ENCODE assay signal across 18 mouse cellular contexts in the genomic region with DNA sequence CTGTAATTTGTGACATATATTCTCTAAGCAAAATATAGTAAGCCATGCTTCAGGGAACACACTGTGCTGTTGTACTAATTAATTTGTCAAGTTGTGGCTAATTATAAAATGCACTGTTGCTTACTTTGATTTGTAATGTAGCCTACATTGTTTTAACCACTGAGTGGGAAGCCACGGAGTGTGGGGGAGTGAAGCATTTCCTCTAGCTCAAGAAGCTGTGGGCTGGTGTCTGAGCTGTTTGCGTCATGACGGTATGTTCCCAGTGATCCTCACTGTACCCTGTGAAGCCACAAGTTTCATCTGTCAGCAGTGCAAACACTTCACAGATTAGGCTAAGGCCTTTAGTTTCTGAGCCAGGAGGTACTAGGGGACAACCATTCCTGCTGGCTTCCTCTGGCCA.
A peak's percentile ranks its signal among the peaks of the same experiment; 100 is the strongest.
DNase-seq lines count a peak whose midpoint lies in the region; ATAC-seq and TF ChIP-seq lines count a peak whose summit lies in the region.
"Had no signal": no experiment of that assay in that cellular context is flagged by ENCODE, and none has a peak within 500 bp of the region (broad histone marks: within the 10 kb centered on the region; RNA-seq: fewer than 3 reads in every experiment).

No protein-coding gene starts in this region.

- 51% methylated on average over 3 of the region's 3 CpGs for WGBS in heart, embryonic 11.5 days (ENCODE audit: insufficient replicate concordance)

- no peaks in the 10 kb centered on the region for H3K36me3 ChIP-seq in heart, embryonic 11.5 days (ENCODE audit: control insufficient read depth, insufficient read depth, low read length)
- H3K36me3 ChIP-seq: embryonic facial prominence, embryonic 13.5 days; hindbrain, embryonic 10.5 days; midbrain, embryonic 12.5 days; neural tube, embryonic 12.5 days had no signal

- H3K9ac ChIP-seq in heart, embryonic 11.5 days (ENCODE audit: low read depth, low read length), result no peak overlapping the region
- H3K9ac ChIP-seq: embryonic facial prominence, embryonic 13.5 days; midbrain, embryonic 12.5 days; neural tube, embryonic 12.5 days had no signal

- no peak for TF ChIP-seq CTCF in left cerebral cortex, adult 2 months (IDR thresholded peaks at IDR 0.05)

- DNase-seq in heart, adult 11 months, result peak; percentile 44
- no peak for DNase-seq in heart, adult 8-10 months (ENCODE audit: low spot score)
- peak; percentile 56 to 70 for DNase-seq in left cerebral cortex, adult 18-20 months (ENCODE audit: low spot score in 2 of 2)
- no peak for DNase-seq in left cerebral cortex, postnatal 10 days (ENCODE audit: extremely low spot score in 1 of 2, low spot score in 2 of 2)
- peak; percentile 45 to 63 for DNase-seq in left cerebral cortex, adult 2 months (ENCODE audit: extremely low spot score in 1 of 2, low spot score in 2 of 2)
- DNase-seq in right cerebral cortex, postnatal 25 days, result peak; percentile 60
- DNase-seq: B cell, adult 2 months; cerebellum, adult 9-11 months; gastrocnemius, postnatal 25 days; kidney, adult 18-20 months; kidney, postnatal 10 days had no signal

- intact Hi-C loops in left cerebral cortex, postnatal 10 days (cut with DNase I), result no loop called here
- intact Hi-C loops in left cerebral cortex, adult 2 months (cut with DNase I), result loop anchor here (5.0 kb wide), 1 partner anchor 870 kb away; no protein-coding TSS in a partner anchor

- H3K27me3 ChIP-seq in heart, embryonic 11.5 days (ENCODE audit: control insufficient read depth, insufficient read depth, low read length), result no peaks in the 10 kb centered on the region
- H3K27me3 ChIP-seq: midbrain, embryonic 12.5 days; neural tube, embryonic 12.5 days had no signal

- no peaks in the 10 kb centered on the region for H3K9me3 ChIP-seq in heart, embryonic 11.5 days (replicated peaks; ENCODE audit: control insufficient read depth, low read length)
- H3K9me3 ChIP-seq: embryonic facial prominence, embryonic 13.5 days; hindbrain, embryonic 10.5 days; midbrain, embryonic 12.5 days; neural tube, embryonic 12.5 days had no signal

- ATAC-seq in heart, embryonic 11.5 days (replicated peaks; ENCODE audit: insufficient number of reproducible peaks, low FRiP score, low TSS enrichment), result no peak
- ATAC-seq: forebrain, embryonic 16.5 days; lung, postnatal 0 days had no signal

- no peaks in the 10 kb centered on the region for H3K4me1 ChIP-seq in heart, embryonic 11.5 days (ENCODE audit: control insufficient read depth, insufficient read depth, low read length)
- H3K4me1 ChIP-seq: hindbrain, embryonic 10.5 days; midbrain, embryonic 12.5 days; neural tube, embryonic 12.5 days had no signal

- no peak overlapping the region for H3K4me2 ChIP-seq in heart, embryonic 11.5 days
- H3K4me2 ChIP-seq: embryonic facial prominence, embryonic 13.5 days; midbrain, embryonic 12.5 days; neural tube, embryonic 12.5 days had no signal

- no peak overlapping the region for H3K4me3 ChIP-seq in left cerebral cortex, adult 2 months
- H3K4me3 ChIP-seq in heart, embryonic 11.5 days (ENCODE audit: low read depth, low read length), result no peak overlapping the region
- H3K4me3 ChIP-seq: embryonic facial prominence, embryonic 13.5 days; hindbrain, embryonic 10.5 days; midbrain, embryonic 12.5 days; neural tube, embryonic 12.5 days had no signal

- no peak overlapping the region for H3K27ac ChIP-seq in left cerebral cortex, adult 2 months
- H3K27ac ChIP-seq in heart, embryonic 11.5 days (ENCODE audit: low read depth, low read length), result no peak overlapping the region
- H3K27ac ChIP-seq: embryonic facial prominence, embryonic 13.5 days; hindbrain, embryonic 10.5 days; midbrain, embryonic 12.5 days; neural tube, embryonic 12.5 days had no signal

Comparison
In these comparisons a context has a peak if more than half of its experiments do, and no peak if none do; other contexts are left out.
1. DNase-seq: peak in heart, adult 11 months (single experiment), left cerebral cortex, adult 18-20 months (2 of 2), left cerebral cortex, adult 2 months (2 of 2) and right cerebral cortex, postnatal 25 days (single experiment); none in heart, adult 8-10 months (single experiment) and left cerebral cortex, postnatal 10 days (0 of 2).